Mouse (Mus musculus) CH12.LX (cell line): ENCODE data around the gene Rer1. TPM values are rescaled to one million over a fixed set of nuclear protein-coding genes. Genes with fewer than 3 reads are reported as not detected.
A peak's percentile ranks its signal among the peaks of the same experiment; 100 is the strongest.

Source experiments
- DNase-seq: peaks from one replicate; pipeline ENCODE4 v3.0.0-alpha.2; 2013; ENCODE audit errors: extremely low read depth
- H3K27ac ChIP-seq: 2 replicates; pipeline ENCODE4 v1.5.1; 2012; ENCODE audit warnings: low read depth, mild to moderate bottlenecking, control low read depth, moderate library complexity; ENCODE audit not compliant: insufficient read depth
- H3K27me3 ChIP-seq: replicated peaks from 2 replicates; pipeline ENCODE3; 2012; ENCODE audit warnings: inconsistent platforms
- H3K36me3 ChIP-seq, 2 experiments: replicated peaks in 1 of 2; 2 replicates each; pipeline versions ENCODE3 to v1.6.1; 2012; ENCODE audit warnings: inconsistent platforms in 1 of 2, low read length in 1 of 2, mild to moderate bottlenecking in 1 of 2, mixed read lengths in 1 of 2, moderate library complexity in 1 of 2; ENCODE audit not compliant: control insufficient read depth in 1 of 2, insufficient read depth in 1 of 2
- H3K4me1 ChIP-seq, 2 experiments: 2 replicates each; pipeline ENCODE4 v1.6.1; 2012; ENCODE audit warnings: inconsistent platforms in 1 of 2, moderate library complexity in 1 of 2; ENCODE audit not compliant: insufficient read depth in 2 of 2, control insufficient read depth in 1 of 2
- H3K4me2 ChIP-seq: 2 replicates; pipeline ENCODE4 v1.6.1; 2012; ENCODE audit warnings: low read depth, mild to moderate bottlenecking, control low read depth; ENCODE audit not compliant: poor library complexity, insufficient read depth, severe bottlenecking
- H3K4me3 ChIP-seq, 3 experiments: fragments of 150-350 bp in 1 of 3; sonication (generic) in 1 of 3; replicated peaks in 1 of 3; 2 replicates each; pipeline versions ENCODE3 to v1.5.1; 2011 to 2012; ENCODE audit warnings: low read depth in 2 of 3, low read length in 2 of 3, mild to moderate bottlenecking in 2 of 3, moderate library complexity in 2 of 3, control low read depth in 1 of 3, improper control_type of control experiment in 1 of 3, inconsistent platforms in 1 of 3, mixed read lengths in 1 of 3; ENCODE audit not compliant: poor library complexity in 1 of 3
- H3K79me2 ChIP-seq: replicated peaks from 2 replicates; pipeline ENCODE4 v1.6.1; 2012; ENCODE audit warnings: mild to moderate bottlenecking, moderate library complexity; ENCODE audit not compliant: control insufficient read depth, poor library complexity, insufficient read depth, severe bottlenecking; ENCODE audit errors: extremely low read depth
- H3K9ac ChIP-seq: 2 replicates; pipeline ENCODE4 v1.6.1; 2012; ENCODE audit warnings: low read depth, mild to moderate bottlenecking, control low read depth, moderate library complexity; ENCODE audit not compliant: insufficient read depth
- H3K9me3 ChIP-seq: replicated peaks from 2 replicates; pipeline ENCODE3; 2012; ENCODE audit warnings: low read length, inconsistent platforms, mixed read lengths
- BHLHE40 ChIP-seq: IDR thresholded peaks from 2 replicates; pipeline ENCODE4 v1.6.1; 2011; ENCODE audit warnings: mild to moderate bottlenecking, low read depth, low read length, improper control_type of control experiment
- CHD1 ChIP-seq: IDR thresholded peaks from 2 replicates; pipeline ENCODE4 v1.6.1; 2012; ENCODE audit warnings: low read depth, low read length, improper control_type of control experiment, inconsistent platforms
- CHD2 ChIP-seq: IDR thresholded peaks from 2 replicates; pipeline ENCODE4 v1.6.1; 2011; ENCODE audit warnings: low read length, improper control_type of control experiment
- CTCF ChIP-seq, 2 experiments: IDR thresholded peaks in 1 of 2; conservative IDR thresholded peaks in 1 of 2; 2 replicates each; pipeline ENCODE4 v1.5.1; 2011 to 2012; ENCODE audit warnings: low read depth in 2 of 2, low read length in 2 of 2, improper control_type of control experiment in 1 of 2, inconsistent platforms in 1 of 2, mild to moderate bottlenecking in 1 of 2, moderate library complexity in 1 of 2
- E2F4 ChIP-seq: IDR thresholded peaks from 2 replicates; pipeline ENCODE4 v1.6.1; 2011; ENCODE audit warnings: low read depth, low read length, improper control_type of control experiment; ENCODE audit not compliant: insufficient replicate concordance
- ELF1 ChIP-seq: IDR thresholded peaks from 2 replicates; pipeline ENCODE4 v1.6.1; 2014; ENCODE audit warnings: low read depth, mild to moderate bottlenecking, inconsistent platforms, low read length, improper control_type of control experiment
- EP300 ChIP-seq: IDR thresholded peaks from 2 replicates; pipeline ENCODE4 v1.6.1; 2011; ENCODE audit warnings: low read length, improper control_type of control experiment
- ETS1 ChIP-seq: conservative IDR thresholded peaks from 2 replicates; pipeline ENCODE4 v1.6.1; 2012; ENCODE audit warnings: low read depth, mild to moderate bottlenecking, inconsistent platforms, low read length, improper control_type of control experiment, moderate library complexity
- GABPA ChIP-seq: IDR thresholded peaks from 2 replicates; pipeline ENCODE4 v1.6.1; 2012; ENCODE audit warnings: low read depth, low read length, improper control_type of control experiment, inconsistent platforms; ENCODE audit not compliant: insufficient replicate concordance
- HCFC1 ChIP-seq: IDR thresholded peaks from 2 replicates; pipeline ENCODE4 v1.6.1; 2012; ENCODE audit warnings: low read depth, mild to moderate bottlenecking, inconsistent platforms, low read length, improper control_type of control experiment
- IRF4 ChIP-seq: IDR thresholded peaks from 2 replicates; pipeline ENCODE4 v1.6.1; 2014; ENCODE audit warnings: low read depth, mild to moderate bottlenecking, inconsistent platforms, low read length, improper control_type of control experiment
- JUN ChIP-seq: IDR thresholded peaks from 2 replicates; pipeline ENCODE4 v1.6.1; 2011; ENCODE audit warnings: low read depth, mild to moderate bottlenecking, low read length, improper control_type of control experiment, moderate library complexity; ENCODE audit not compliant: insufficient read depth
- JUND ChIP-seq: conservative IDR thresholded peaks from 2 replicates; pipeline ENCODE4 v1.6.1; 2011; ENCODE audit warnings: low read depth, low read length, improper control_type of control experiment
- KAT2A ChIP-seq: IDR thresholded peaks from 2 replicates; pipeline ENCODE4 v1.6.1; 2012; ENCODE audit warnings: low read length, improper control_type of control experiment, inconsistent platforms; ENCODE audit not compliant: insufficient replicate concordance
- MAFK ChIP-seq: IDR thresholded peaks from 2 replicates; pipeline ENCODE4 v1.6.1; 2011; ENCODE audit warnings: low read length, improper control_type of control experiment; ENCODE audit not compliant: insufficient replicate concordance
- MAX ChIP-seq: IDR thresholded peaks from 2 replicates; pipeline ENCODE4 v1.6.1; 2011; ENCODE audit warnings: low read length, improper control_type of control experiment
- MAZ ChIP-seq: IDR thresholded peaks from 2 replicates; pipeline ENCODE4 v1.6.1; 2012; ENCODE audit warnings: low read depth, mild to moderate bottlenecking, inconsistent platforms, low read length, improper control_type of control experiment, moderate library complexity
- MEF2A ChIP-seq: IDR thresholded peaks from 2 replicates; pipeline ENCODE4 v1.6.1; 2014; ENCODE audit warnings: low read depth, mild to moderate bottlenecking, inconsistent platforms, low read length, improper control_type of control experiment, borderline replicate concordance
- MXI1 ChIP-seq: IDR thresholded peaks from 2 replicates; pipeline ENCODE4 v1.6.1; 2011; ENCODE audit warnings: mild to moderate bottlenecking, low read depth, low read length, improper control_type of control experiment
- MYC ChIP-seq: IDR thresholded peaks from 2 replicates; pipeline ENCODE4 v1.6.1; 2011; ENCODE audit warnings: low read depth, mild to moderate bottlenecking, improper control_type of control experiment, low read length
- NELFE ChIP-seq: IDR thresholded peaks from 2 replicates; pipeline ENCODE4 v1.6.1; 2011; ENCODE audit warnings: low read depth, low read length, improper control_type of control experiment
- NRF1 ChIP-seq: IDR thresholded peaks from 2 replicates; pipeline ENCODE4 v1.6.1; 2014; ENCODE audit warnings: low read depth, mild to moderate bottlenecking, inconsistent platforms, low read length, improper control_type of control experiment, moderate library complexity
- PAX5 ChIP-seq: IDR thresholded peaks from 2 replicates; pipeline ENCODE4 v1.6.1; 2012; ENCODE audit warnings: low read length, inconsistent platforms, mixed read lengths
- POLR2A ChIP-seq: IDR thresholded peaks from 2 replicates; pipeline ENCODE4 v1.6.1; 2011; ENCODE audit warnings: low read depth, mild to moderate bottlenecking, improper control_type of control experiment, low read length
- POLR2AphosphoS2 ChIP-seq: IDR thresholded peaks from 2 replicates; pipeline ENCODE4 v1.6.1; 2011; ENCODE audit warnings: low read depth, low read length, improper control_type of control experiment
- RAD21 ChIP-seq: IDR thresholded peaks from 2 replicates; pipeline ENCODE4 v1.6.1; 2011; ENCODE audit warnings: low read depth, mild to moderate bottlenecking, low read length, improper control_type of control experiment, moderate library complexity
- RCOR1 ChIP-seq: conservative IDR thresholded peaks from 2 replicates; pipeline ENCODE4 v1.6.1; 2012; ENCODE audit warnings: low read depth, mild to moderate bottlenecking, inconsistent platforms, low read length, improper control_type of control experiment
- SIN3A ChIP-seq: IDR thresholded peaks from 2 replicates; pipeline ENCODE4 v1.6.1; 2012; ENCODE audit warnings: low read length, improper control_type of control experiment, inconsistent platforms
- SMC3 ChIP-seq: IDR thresholded peaks from 2 replicates; pipeline ENCODE4 v1.6.1; 2011; ENCODE audit warnings: low read depth, low read length, improper control_type of control experiment
- TCF12 ChIP-seq: IDR thresholded peaks from 2 replicates; pipeline ENCODE4 v1.6.1; 2014; ENCODE audit warnings: low read depth, mild to moderate bottlenecking, inconsistent platforms, low read length, improper control_type of control experiment
- UBTF ChIP-seq: IDR thresholded peaks from 2 replicates; pipeline ENCODE4 v1.6.1; 2012; ENCODE audit warnings: low read depth, mild to moderate bottlenecking, inconsistent platforms, low read length, improper control_type of control experiment, moderate library complexity
- USF1 ChIP-seq: IDR thresholded peaks from 2 replicates; pipeline ENCODE4 v1.6.1; 2014; ENCODE audit warnings: low read depth, mild to moderate bottlenecking, inconsistent platforms, low read length, improper control_type of control experiment
- USF2 ChIP-seq: conservative IDR thresholded peaks from 2 replicates; pipeline ENCODE4 v1.6.1; 2011; ENCODE audit warnings: low read depth, low read length, improper control_type of control experiment
- ZC3H11A ChIP-seq: IDR thresholded peaks from 2 replicates; pipeline ENCODE4 v1.6.1; 2012; ENCODE audit warnings: low read depth, mild to moderate bottlenecking, inconsistent platforms, low read length, improper control_type of control experiment
- ZKSCAN1 ChIP-seq: IDR thresholded peaks from 2 replicates; pipeline ENCODE4 v1.6.1; 2012; ENCODE audit warnings: low read depth, inconsistent platforms, low read length, improper control_type of control experiment, borderline replicate concordance
- ZMIZ1 ChIP-seq: IDR thresholded peaks from 2 replicates; pipeline ENCODE4 v1.6.1; 2012; ENCODE audit warnings: low read depth, mild to moderate bottlenecking, inconsistent platforms, low read length, improper control_type of control experiment
- ZNF384 ChIP-seq: IDR thresholded peaks from 2 replicates; pipeline ENCODE4 v1.6.1; 2012; ENCODE audit warnings: low read depth, low read length, improper control_type of control experiment, inconsistent platforms
- dilution Hi-C: fragments of 300-500 bp; cut with MboI; formaldehyde crosslinking; loops from 2 replicates; pipeline ENCODE4 v1.14.3; 2020; ENCODE audit warnings: low sequenced_read_pairs; ENCODE audit not compliant: extremely low pct_unique_long_range_greater_than_20kb, extremely low pct_ligation_motif_present
- in situ Hi-C: fragments of 300-500 bp; cut with MboI; formaldehyde crosslinking; loops from 3 replicates; pipeline ENCODE4 v1.14.3; 2019; ENCODE audit warnings: low sequenced_read_pairs, low pct_ligation_motif_present, low pct_unique_long_range_greater_than_20kb, mixed read lengths
- polyA plus RNA-seq: library from polyadenylated mRNA; unstranded; fragments of >175 nt; gene quantifications from 2 replicates; pipeline ENCODE4 v1.2.1, GENCODE M21; 2012; ENCODE audit warnings: low read depth; ENCODE audit not compliant: insufficient read length
- total RNA-seq, 2 experiments: library from RNA; depleted of rRNA; stranded (reverse); fragments of 300-350 nt in 1 of 2; fragments of >200 nt in 1 of 2; gene quantifications; 2 replicates each; pipeline ENCODE4 v1.2.3; 2012 to 2014

Gene Rer1
- total and polyA plus RNA-seq, 3 experiments, result 126 to 221 (median 135) TPM

- peaks cover 30 to 33% of the 10 kb centered on the region in 2 experiments for H3K36me3 ChIP-seq
- in situ Hi-C loops, result loop anchor here (5.0 kb wide), 2 partner anchors 119 to 189 kb away; no protein-coding TSS in a partner anchor
- peaks cover 0 to 21% of the 10 kb centered on the region in 2 experiments; a peak in 2 of 4 replicates for H3K4me1 ChIP-seq
- H3K4me2 ChIP-seq, result peak overlapping the region; percentile 72
- dilution Hi-C loops, result no loop called here
- 0 out of 2 replicates have a peak, but pooled peaks cover 3% of the 10 kb centered on the region for H3K79me2 ChIP-seq
- H3K27me3 ChIP-seq, result peaks cover 31% of the 10 kb centered on the region
- peak; percentile 88 for DNase-seq
- no peaks in the 10 kb centered on the region for H3K9me3 ChIP-seq
- peak overlapping the region; percentile 21 to 77 (median 27) for H3K4me3 ChIP-seq
- peak overlapping the region; percentile 10; the same call in 1 of the 2 replicates for H3K9ac ChIP-seq
- H3K27ac ChIP-seq, result no peak overlapping the region
- TF ChIP-seq NELFE (0 out of 2 replicates have a peak, but pooled peaks have one; percentile 36), POLR2A (no peak), MAZ (no peak; the same call in 1 of the 2 replicates), RAD21 (peak; percentile 98), GABPA (no peak), KAT2A (no peak), ELF1 (no peak; the same call in 1 of the 2 replicates), E2F4 (0 out of 2 replicates have a peak, but pooled peaks have one; percentile 16), MYC (peak; percentile 42; the same call in 1 of the 2 replicates), MEF2A (no peak; the same call in 1 of the 2 replicates), NRF1 (no peak), EP300 (0 out of 2 replicates have a peak, but pooled peaks have one; percentile 18), ZC3H11A (peak; percentile 77), TCF12 (no peak), ZKSCAN1 (no peak), ZNF384 (0 out of 2 replicates have a peak, but pooled peaks have one; percentile 15), ZMIZ1 (peak; percentile 44; the same call in 1 of the 2 replicates), CHD1 (no peak), PAX5 (no peak), RCOR1 (0 out of 2 replicates have a peak, but pooled peaks have one; percentile 21), USF2 (no peak), CTCF (conservative IDR thresholded peaks at IDR 0.05 in 1 of 2, IDR thresholded peaks at IDR 0.05 in 1 of 2; ENCODE audit: low read depth in 2 of 2, low read length in 2 of 2) (peak; percentile 78 to 96), POLR2AphosphoS2 (no peak), HCFC1 (no peak; the same call in 1 of the 2 replicates), JUND (no peak), CHD2 (no peak), MAX (peak; percentile 49), SMC3 (peak; percentile 92), MAFK (no peak), MXI1 (peak; percentile 59; the same call in 1 of the 2 replicates), IRF4 (no peak), JUN (no peak), BHLHE40 (0 out of 2 replicates have a peak, but pooled peaks have one; percentile 18), ETS1 (no peak; the same call in 1 of the 2 replicates), UBTF (no peak), SIN3A (no peak; the same call in none of the 2 replicates), USF1 (no peak)
Observed at GRCm38 (mm10) chr4:155065970-155066833, 20.0 kb downstream of the Rer1 start.
